Mouse (Mus musculus): Measurements from ENCODE around the gene Nadk.
"Not testable (repeated sequence)": the region's sequence is repeated elsewhere in the genome, so short reads cannot be mapped to it uniquely, and the experiment has no call there.

Gene Nadk

GRCm38 (mm10) chr4:155569818-155570217 is 7.6 kb downstream of the Nadk start:
- no peak for ATAC-seq (ENCODE audit: low TSS enrichment)

- not testable (repeated sequence) for ATAC-seq (ENCODE audit: low TSS enrichment)
Measured at GRCm38 (mm10) chr4:155570315-155570714, 8.1 kb downstream of the Nadk start.

- no peak for ATAC-seq (ENCODE audit: low TSS enrichment)
Measured at GRCm38 (mm10) chr4:155571442-155571841, 9.3 kb downstream of the Nadk start.

GRCm38 (mm10) chr4:155573155-155573554 is 11.0 kb downstream of the Nadk start:
- ATAC-seq (ENCODE audit: low TSS enrichment) = no peak

- ATAC-seq (ENCODE audit: low TSS enrichment) = no peak
Measured at GRCm38 (mm10) chr4:155573876-155574275, 11.7 kb downstream of the Nadk start.

- no peak; the same call in 1 of the 2 replicates for ATAC-seq (ENCODE audit: low TSS enrichment)
Measured at GRCm38 (mm10) chr4:155574931-155575330, 12.8 kb downstream of the Nadk start.

GRCm38 (mm10) chr4:155575521-155575920 is 13.3 kb downstream of the Nadk start:
- no peak for ATAC-seq (ENCODE audit: low TSS enrichment)

GRCm38 (mm10) chr4:155577132-155577531 is 15.0 kb downstream of the Nadk start:
- no peak for ATAC-seq (ENCODE audit: low TSS enrichment)

GRCm38 (mm10) chr4:155577741-155578140 is 15.6 kb downstream of the Nadk start:
- ATAC-seq (ENCODE audit: low TSS enrichment) = no peak

GRCm38 (mm10) chr4:155578336-155579125 is 16.4 kb downstream of the Nadk start:
- no peak for ATAC-seq (ENCODE audit: low TSS enrichment)

- no peak for ATAC-seq (ENCODE audit: low TSS enrichment)
Measured at GRCm38 (mm10) chr4:155580420-155580819, 18.2 kb downstream of the Nadk start.

GRCm38 (mm10) chr4:155582279-155582905 is 20.2 kb downstream of the Nadk start:
- no peak for ATAC-seq (ENCODE audit: low TSS enrichment)

GRCm38 (mm10) chr4:155589356-155589755 is 27.2 kb downstream of the Nadk start:
- ATAC-seq (ENCODE audit: low TSS enrichment) = no peak

- no peak for ATAC-seq (ENCODE audit: low TSS enrichment)
Measured at GRCm38 (mm10) chr4:155591012-155591719, 29.0 kb downstream of the Nadk start.

GRCm38 (mm10) chr4:155593780-155594179 is 31.6 kb downstream of the Nadk start:
- no peak for ATAC-seq (ENCODE audit: low TSS enrichment)

GRCm38 (mm10) chr4:155595777-155596176 is 33.6 kb downstream of the Nadk start:
- no peak for ATAC-seq (ENCODE audit: low TSS enrichment)

GRCm38 (mm10) chr4:155596606-155597005 is 34.4 kb downstream of the Nadk start:
- no peak for ATAC-seq (ENCODE audit: low TSS enrichment)

GRCm38 (mm10) chr4:155598536-155598935 is 36.4 kb downstream of the Nadk start:
- ATAC-seq (ENCODE audit: low TSS enrichment) = no peak

- no peak for ATAC-seq (ENCODE audit: low TSS enrichment)
Measured at GRCm38 (mm10) chr4:155599901-155600825, 38.0 kb downstream of the Nadk start.

- ATAC-seq (ENCODE audit: low TSS enrichment) = peak; percentile 88
Measured at GRCm38 (mm10) chr4:155601091-155601996, 39.2 kb downstream of the Nadk start, which contains the start of gene Slc35e2. Slc35e2 (plus strand) TSS chr4:155601416.

Measured in frontal cortex, adult (tissue).